Comparison of ENCODE assay signal across 28 mouse cellular contexts in genomic region chr11:109477606-109478380, GRCm38 (mm10). TPM values are rescaled to one million over a fixed set of nuclear protein-coding genes. Genes with fewer than 3 reads are reported as not detected.
A peak's percentile ranks its signal among the peaks of the same experiment; 100 is the strongest.
DNase-seq lines count a peak whose midpoint lies in the region; ATAC-seq lines count a peak whose summit lies in the region.
"Had no signal": no experiment of that assay in that cellular context is flagged by ENCODE, and none has a peak within 500 bp of the region (broad histone marks: within the 10 kb centered on the region; RNA-seq: fewer than 3 reads in every experiment).

No protein-coding gene starts in this region.

- H3K36me3 ChIP-seq in hindbrain, embryonic 10.5 days, result no peaks in the 10 kb centered on the region
- no peaks in the 10 kb centered on the region for H3K36me3 ChIP-seq in hindbrain, embryonic 16.5 days (ENCODE audit: control insufficient read depth, insufficient read depth, low read length)
- no peaks in the 10 kb centered on the region for H3K36me3 ChIP-seq in midbrain, embryonic 10.5 days
- no peaks in the 10 kb centered on the region for H3K36me3 ChIP-seq in midbrain, embryonic 16.5 days (ENCODE audit: control insufficient read depth, insufficient read depth, low read length)
- H3K36me3 ChIP-seq in liver, embryonic 13.5 days, result no peaks in the 10 kb centered on the region
- H3K36me3 ChIP-seq: embryonic facial prominence, embryonic 12.5 days; forebrain, embryonic 12.5 days; limb, embryonic 10.5 days; midbrain, embryonic 12.5 days had no signal

- ATAC-seq in hindbrain, embryonic 16.5 days, result no peak
- ATAC-seq in midbrain, embryonic 16.5 days, result no peak
- ATAC-seq in liver, embryonic 13.5 days (ENCODE audit: low read depth), result no peak
- ATAC-seq: hindbrain, postnatal 0 days had no signal

- peak overlapping the region; percentile 100 for H3K27ac ChIP-seq in hindbrain, embryonic 10.5 days
- H3K27ac ChIP-seq in hindbrain, embryonic 16.5 days (ENCODE audit: low read depth, low read length), result no peak overlapping the region
- H3K27ac ChIP-seq in midbrain, embryonic 10.5 days (replicated peaks), result peak overlapping the region; percentile 84
- H3K27ac ChIP-seq in midbrain, embryonic 16.5 days (ENCODE audit: low read length), result no peak overlapping the region
- H3K27ac ChIP-seq in liver, embryonic 13.5 days, result peak overlapping the region; percentile 71
- H3K27ac ChIP-seq: embryonic facial prominence, embryonic 12.5 days; forebrain, embryonic 12.5 days; gastrocnemius, adult 2 months; hindbrain, postnatal 0 days; layer of hippocampus, adult 2 months; limb, embryonic 10.5 days; midbrain, embryonic 12.5 days had no signal

- peaks cover 11% of the 10 kb centered on the region for H3K27me3 ChIP-seq in hindbrain, embryonic 10.5 days (ENCODE audit: insufficient read depth, poor library complexity, severe bottlenecking)
- no peaks in the 10 kb centered on the region for H3K27me3 ChIP-seq in hindbrain, embryonic 16.5 days (replicated peaks; ENCODE audit: control insufficient read depth, insufficient read depth, low read length)
- peaks cover 12% of the 10 kb centered on the region; the same call in 1 of the 2 replicates for H3K27me3 ChIP-seq in midbrain, embryonic 10.5 days (ENCODE audit: low read depth, poor library complexity, severe bottlenecking)
- H3K27me3 ChIP-seq in midbrain, embryonic 16.5 days (ENCODE audit: control insufficient read depth, insufficient read depth, low read depth, low read length), result no peaks in the 10 kb centered on the region
- H3K27me3 ChIP-seq in liver, embryonic 13.5 days, result no peaks in the 10 kb centered on the region
- H3K27me3 ChIP-seq: CH12.LX had no signal

- no peak overlapping the region for H3K4me3 ChIP-seq in hindbrain, embryonic 10.5 days
- no peak overlapping the region for H3K4me3 ChIP-seq in hindbrain, embryonic 16.5 days (ENCODE audit: low read length)
- H3K4me3 ChIP-seq in midbrain, embryonic 10.5 days, result no peak overlapping the region
- no peak overlapping the region for H3K4me3 ChIP-seq in midbrain, embryonic 16.5 days (ENCODE audit: low read depth, low read length)
- H3K4me3 ChIP-seq in liver, embryonic 13.5 days (replicated peaks), result no peak overlapping the region
- H3K4me3 ChIP-seq: embryonic facial prominence, embryonic 12.5 days; forebrain, embryonic 12.5 days; gastrocnemius, adult 2 months; layer of hippocampus, adult 2 months; limb, embryonic 10.5 days; midbrain, embryonic 12.5 days had no signal

- no peak overlapping the region for H3K9ac ChIP-seq in hindbrain, embryonic 16.5 days (ENCODE audit: low read depth, low read length)
- H3K9ac ChIP-seq in midbrain, embryonic 16.5 days (ENCODE audit: low read depth, low read length), result no peak overlapping the region
- H3K9ac ChIP-seq in liver, embryonic 13.5 days, result peak overlapping the region; percentile 48; the same call in 1 of the 2 replicates
- H3K9ac ChIP-seq: embryonic facial prominence, embryonic 12.5 days; forebrain, embryonic 12.5 days; midbrain, embryonic 12.5 days had no signal

- no peaks in the 10 kb centered on the region for H3K9me3 ChIP-seq in hindbrain, embryonic 10.5 days
- H3K9me3 ChIP-seq in hindbrain, embryonic 16.5 days (ENCODE audit: control insufficient read depth, low read length), result no peaks in the 10 kb centered on the region
- no peaks in the 10 kb centered on the region for H3K9me3 ChIP-seq in midbrain, embryonic 10.5 days (replicated peaks)
- H3K9me3 ChIP-seq in midbrain, embryonic 16.5 days (replicated peaks; ENCODE audit: control insufficient read depth, low read length, poor library complexity, severe bottlenecking), result no peaks in the 10 kb centered on the region
- no peaks in the 10 kb centered on the region for H3K9me3 ChIP-seq in liver, embryonic 13.5 days (replicated peaks)
- H3K9me3 ChIP-seq: embryonic facial prominence, embryonic 12.5 days; forebrain, embryonic 12.5 days; limb, embryonic 10.5 days; midbrain, embryonic 12.5 days had no signal

- H3K4me2 ChIP-seq in hindbrain, embryonic 16.5 days (ENCODE audit: low read length), result no peak overlapping the region
- H3K4me2 ChIP-seq in midbrain, embryonic 16.5 days (ENCODE audit: low read length), result no peak overlapping the region
- 0 out of 2 replicates have a peak overlapping the region, but pooled peaks have one; percentile 1 for H3K4me2 ChIP-seq in liver, embryonic 13.5 days
- H3K4me2 ChIP-seq: embryonic facial prominence, embryonic 12.5 days; forebrain, embryonic 12.5 days; heart, embryonic 11.5 days; midbrain, embryonic 12.5 days had no signal

- no peak for DNase-seq in hindbrain, embryonic 10.5 days (ENCODE audit: low spot score)
- DNase-seq in midbrain, embryonic 10.5 days (ENCODE audit: low spot score), result no peak
- DNase-seq in liver, embryonic 13.5 days, result no peak
- no peak for DNase-seq in right cerebral cortex, postnatal 36 days (ENCODE audit: low spot score in 2 of 2)
- no peak for DNase-seq in thymus, postnatal 4 days
- DNase-seq: adrenal gland, postnatal 10 days; B cell, adult 2 months; cerebellum, adult 18-20 months; cerebellum, postnatal 25 days; gastrocnemius, adult 2 months; heart, postnatal 14 days; kidney, adult 18-20 months; kidney, postnatal 25 days; lung, adult 18-20 months; lung, postnatal 10 days; right cerebral cortex, postnatal 14 days; spleen, adult 18-20 months; thymus, postnatal 14 days had no signal

- H3K4me1 ChIP-seq in hindbrain, embryonic 10.5 days (replicated peaks), result peaks cover 58% of the 10 kb centered on the region
- peaks cover 5% of the 10 kb centered on the region for H3K4me1 ChIP-seq in hindbrain, embryonic 16.5 days (ENCODE audit: control insufficient read depth, insufficient read depth, low read depth, low read length)
- H3K4me1 ChIP-seq in midbrain, embryonic 10.5 days, result peaks cover 63% of the 10 kb centered on the region
- peaks cover 3% of the 10 kb centered on the region; the same call in 1 of the 2 replicates for H3K4me1 ChIP-seq in midbrain, embryonic 16.5 days (ENCODE audit: control insufficient read depth, insufficient read depth, low read length)
- H3K4me1 ChIP-seq in liver, embryonic 13.5 days (replicated peaks), result peaks cover 71% of the 10 kb centered on the region

- WGBS in hindbrain, embryonic 10.5 days, result 45% methylated on average over 16 of the region's 16 CpGs
- WGBS in hindbrain, embryonic 16.5 days, result 44% methylated on average over 16 of the region's 16 CpGs
- 58% methylated on average over 16 of the region's 16 CpGs for WGBS in midbrain, embryonic 10.5 days
- 50% methylated on average over 16 of the region's 16 CpGs for WGBS in midbrain, embryonic 16.5 days
- WGBS in liver, embryonic 13.5 days (ENCODE audit: insufficient replicate concordance), result 64% methylated on average over 16 of the region's 16 CpGs

RNA-seq across cellular contexts. Expression of gene Slc16a6, which starts 4.4 kb away (rescaled TPM):
- 3.6 and 5.5 TPM in 2 replicates for polyA plus RNA-seq in hindbrain, embryonic 10.5 days (2016; fragmentation: Nextera tagmentation; extraction: Ambion mirVana)
- polyA plus RNA-seq in hindbrain, embryonic 16.5 days (2015; fragmentation: Nextera tagmentation; extraction: Ambion mirVana), result 5.4 and 6.4 TPM in 2 replicates
- polyA plus RNA-seq in midbrain, embryonic 10.5 days (2016; fragmentation: Nextera tagmentation; extraction: Ambion mirVana), result 5.0 and 5.5 TPM in 2 replicates
- 3.7 and 4.5 TPM in 2 replicates for polyA plus RNA-seq in midbrain, embryonic 16.5 days (2015; fragmentation: Nextera tagmentation; extraction: Ambion mirVana)
- polyA plus RNA-seq in liver, embryonic 13.5 days (2015; fragmentation: Nextera tagmentation; extraction: Ambion mirVana), result 47.0 and 51.9 TPM in 2 replicates

RNA-seq across cellular contexts. Expression of gene Arsg, which starts 4.6 kb away (rescaled TPM):
- 2.6 and 3.8 TPM in 2 replicates for polyA plus RNA-seq in hindbrain, embryonic 10.5 days (2016; fragmentation: Nextera tagmentation; extraction: Ambion mirVana)
- polyA plus RNA-seq in hindbrain, embryonic 16.5 days (2015; fragmentation: Nextera tagmentation; extraction: Ambion mirVana), result 8.0 and 9.0 TPM in 2 replicates
- polyA plus RNA-seq in midbrain, embryonic 10.5 days (2016; fragmentation: Nextera tagmentation; extraction: Ambion mirVana), result 1.9 and 2.2 TPM in 2 replicates
- 4.2 and 4.3 TPM in 2 replicates for polyA plus RNA-seq in midbrain, embryonic 16.5 days (2015; fragmentation: Nextera tagmentation; extraction: Ambion mirVana)
- polyA plus RNA-seq in liver, embryonic 13.5 days (2015; fragmentation: Nextera tagmentation; extraction: Ambion mirVana), result 2.8 and 3.2 TPM in 2 replicates

RNA-seq across cellular contexts. Expression of gene Amz2, which starts 52.0 kb away (rescaled TPM):
- 40.8 and 41.9 TPM in 2 replicates for polyA plus RNA-seq in hindbrain, embryonic 10.5 days (2016; fragmentation: Nextera tagmentation; extraction: Ambion mirVana)
- polyA plus RNA-seq in hindbrain, embryonic 16.5 days (2015; fragmentation: Nextera tagmentation; extraction: Ambion mirVana), result 57.1 and 59.4 TPM in 2 replicates
- 45.2 and 46.0 TPM in 2 replicates for polyA plus RNA-seq in midbrain, embryonic 10.5 days (2016; fragmentation: Nextera tagmentation; extraction: Ambion mirVana)
- 55.7 and 56.1 TPM in 2 replicates for polyA plus RNA-seq in midbrain, embryonic 16.5 days (2015; fragmentation: Nextera tagmentation; extraction: Ambion mirVana)
- polyA plus RNA-seq in liver, embryonic 13.5 days (2015; fragmentation: Nextera tagmentation; extraction: Ambion mirVana), result 14.6 and 18.4 TPM in 2 replicates

Comparison
In these comparisons a context has a peak if more than half of its experiments do, and no peak if none do; other contexts are left out.
1. H3K27ac ChIP-seq: peak in hindbrain, embryonic 10.5 days (single experiment), midbrain, embryonic 10.5 days (single experiment) and liver, embryonic 13.5 days (single experiment); none in hindbrain, embryonic 16.5 days (single experiment) and midbrain, embryonic 16.5 days (single experiment).